Mouse (Mus musculus): ENCODE measurements around the gene Carmil3. TPM values are rescaled to one million over a fixed set of nuclear protein-coding genes. Genes with fewer than 3 reads are reported as not detected.

Gene Carmil3
- 10 to 100 TPM; 46.6 to 46.9 TPM for total RNA-seq (2021)

DNA sequence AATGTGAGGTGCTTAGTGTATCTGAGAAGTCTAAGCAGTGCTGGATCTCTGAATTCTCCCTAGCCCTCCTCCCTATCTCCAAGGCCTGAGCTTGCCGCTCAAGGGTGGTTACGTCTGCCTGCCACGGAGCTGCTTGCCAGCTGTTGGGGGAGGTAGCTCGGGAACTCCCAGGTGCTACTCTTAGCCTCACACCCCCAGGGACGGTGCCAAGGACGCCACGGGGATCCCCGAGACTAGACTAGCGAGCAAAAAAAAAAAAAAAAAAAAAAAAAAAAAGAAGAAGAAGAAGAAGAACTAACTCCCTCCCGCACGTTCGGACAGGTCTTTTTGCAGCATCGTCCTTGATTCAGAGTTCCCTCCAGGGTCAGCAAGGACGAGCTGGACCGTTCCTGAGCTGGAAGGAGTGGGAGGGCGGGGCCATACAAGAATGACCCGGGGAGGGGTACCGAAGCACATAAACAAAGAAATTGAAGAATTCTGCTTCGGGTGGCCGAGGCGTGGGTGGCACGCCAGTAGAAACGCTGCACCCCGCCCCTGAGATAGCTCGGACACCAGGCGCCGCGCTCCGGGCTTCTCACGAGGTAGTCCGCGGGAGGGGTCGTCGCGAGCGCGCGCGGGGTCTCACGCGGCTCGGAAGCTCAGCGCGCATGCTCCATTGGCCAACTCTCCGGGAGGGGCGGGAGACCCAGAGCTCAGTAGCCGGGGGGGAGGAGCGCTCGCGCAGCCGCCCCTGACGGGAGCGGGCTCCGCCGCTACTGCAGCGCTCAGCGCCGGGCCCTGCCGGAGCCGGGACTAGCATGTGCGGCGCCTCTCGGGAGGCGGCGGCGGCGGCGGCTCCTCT lies at the start of gene Carmil3:
Gene Carmil3 (plus strand): TSS at position 291 of the 841 bp plus-strand sequence.
- DNase-seq (ENCODE audit: low spot score in 2 of 2): peak; percentile 87 to 89
- intact Hi-C loops (cut with DNase I): no loop called here

DNA sequence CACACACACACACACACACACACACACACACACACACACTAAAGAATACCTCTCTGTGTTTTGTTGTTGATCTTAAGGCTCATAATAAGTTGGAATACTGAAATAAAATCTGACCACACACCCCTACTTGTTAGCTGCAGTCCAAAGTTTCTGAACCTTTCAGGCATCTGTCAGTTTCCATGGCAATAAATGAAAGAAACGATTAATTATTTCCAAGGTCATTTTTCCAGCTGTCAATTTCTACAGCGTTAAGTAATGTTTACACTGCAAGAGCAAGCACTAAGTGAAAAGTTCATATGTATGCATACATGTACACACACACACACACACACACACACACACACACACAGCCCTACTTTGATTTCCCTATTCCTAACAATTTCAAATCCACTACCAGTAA lies 32.8 kb upstream of the Carmil3 start:
- intact Hi-C loops (cut with DNase I): loop anchor here (5.0 kb wide), 1 partner anchor 185 kb away; no protein-coding TSS in a partner anchor
- no peak for DNase-seq (ENCODE audit: low spot score in 2 of 2)

DNA sequence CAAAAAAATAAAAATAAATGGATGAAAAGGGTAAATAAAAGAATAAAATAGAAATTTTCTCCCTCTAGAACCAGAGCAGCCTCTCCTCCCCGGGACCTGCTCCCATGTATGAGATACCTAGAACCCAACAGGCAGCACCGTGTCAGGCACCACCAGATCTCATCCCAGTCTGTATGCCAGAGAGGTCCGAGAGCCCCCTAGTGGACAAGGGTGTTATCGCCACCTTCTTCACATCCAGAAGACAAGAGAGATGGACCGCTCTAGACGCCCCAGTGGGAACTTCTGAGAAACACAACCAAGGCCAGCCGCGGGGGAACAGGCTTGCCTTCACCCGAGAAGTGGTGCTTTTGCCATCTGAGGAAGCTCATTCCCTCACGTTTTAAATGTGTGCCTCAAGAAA lies 32.2 kb upstream of the Carmil3 start:
- intact Hi-C loops (cut with DNase I): loop anchor here (5.0 kb wide), 1 partner anchor 186 kb away; no protein-coding TSS in a partner anchor
- DNase-seq (ENCODE audit: low spot score in 2 of 2): peak; percentile 51 to 73

DNA sequence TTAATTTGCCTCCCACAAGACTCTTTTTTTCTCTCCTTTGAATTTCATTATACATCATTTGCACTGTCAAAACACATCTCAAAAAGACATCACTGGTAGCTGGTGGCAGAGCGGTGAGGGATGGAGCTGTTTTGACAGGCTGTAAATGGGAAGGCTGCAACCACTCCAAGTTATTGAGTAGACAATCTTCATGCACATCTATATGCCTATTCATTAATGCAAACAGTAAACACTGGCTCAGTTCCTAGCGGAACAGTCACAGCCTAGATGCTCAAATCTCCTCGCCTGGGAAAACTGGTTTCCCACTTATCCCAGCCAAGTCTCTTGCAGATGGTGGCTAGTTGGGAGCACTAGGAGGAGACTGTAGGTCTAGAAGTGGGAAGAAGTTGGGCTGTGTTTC lies 31.7 kb upstream of the Carmil3 start:
- DNase-seq (ENCODE audit: low spot score in 2 of 2): no peak
- intact Hi-C loops (cut with DNase I): loop anchor here (5.0 kb wide), 1 partner anchor 186 kb away; no protein-coding TSS in a partner anchor

DNA sequence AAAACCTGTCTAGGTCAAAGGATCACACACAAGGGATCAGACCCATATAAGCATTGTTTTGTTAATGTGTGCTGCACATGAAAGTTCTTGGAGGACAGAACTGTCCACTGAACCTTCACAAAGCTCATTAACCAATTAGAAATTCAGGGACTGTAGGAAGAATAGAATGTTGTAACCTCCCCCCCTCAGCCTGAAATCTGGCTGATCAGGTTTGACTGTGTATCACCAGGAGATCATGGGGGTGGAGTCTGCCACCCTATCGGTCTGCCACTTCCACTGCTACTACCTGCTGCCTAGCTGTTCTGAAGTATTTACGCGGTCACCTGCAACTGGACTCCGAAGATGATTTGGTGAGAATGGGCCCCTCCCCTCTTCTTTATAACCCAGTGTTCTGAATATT lies 30.7 kb upstream of the Carmil3 start:
- intact Hi-C loops (cut with DNase I): loop anchor here (5.0 kb wide), 1 partner anchor 187 kb away; no protein-coding TSS in a partner anchor
- no peak for DNase-seq (ENCODE audit: low spot score in 2 of 2)

DNA sequence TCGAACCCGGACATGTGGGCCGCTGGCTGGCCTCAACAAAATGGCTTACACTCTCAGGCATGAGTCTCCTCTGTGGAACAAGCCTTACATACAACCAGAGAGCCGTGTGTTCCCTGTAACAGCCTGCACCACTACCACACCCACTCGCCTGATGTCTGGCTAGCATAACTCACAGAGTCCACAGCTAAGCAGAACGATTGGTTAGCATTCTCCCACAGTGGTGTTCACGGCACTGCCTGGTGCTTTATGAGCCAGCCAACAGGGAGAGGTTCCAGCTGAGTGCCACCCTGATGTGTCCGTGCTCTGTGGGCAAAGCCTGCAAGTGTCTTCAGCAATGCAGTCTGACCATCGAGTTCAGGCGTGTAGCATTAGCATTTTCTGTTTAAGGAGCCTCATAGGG lies 30.2 kb upstream of the Carmil3 start:
- intact Hi-C loops (cut with DNase I): no loop called here
- peak; percentile 37 to 67 for DNase-seq (ENCODE audit: low spot score in 2 of 2)

DNA sequence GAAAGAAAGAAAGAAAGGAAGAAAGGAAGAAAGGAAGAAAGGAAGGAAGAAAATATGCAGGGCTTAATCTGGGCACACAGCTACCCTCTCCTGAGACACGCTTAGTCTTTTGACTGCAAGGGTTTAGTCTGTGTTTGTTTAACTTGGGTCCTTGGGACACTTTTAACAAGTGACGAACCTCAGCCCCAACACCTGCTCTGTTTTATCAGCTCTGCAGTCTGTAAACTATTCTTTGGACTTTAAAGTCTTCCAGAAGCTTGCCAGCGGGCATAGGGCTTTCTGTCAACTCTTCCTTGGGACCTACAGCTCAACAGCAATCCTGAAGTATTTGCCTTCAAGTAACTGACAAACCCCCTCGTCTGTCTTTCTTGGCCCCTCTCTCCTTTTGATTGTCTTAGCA lies 28.7 kb upstream of the Carmil3 start:
- DNase-seq (ENCODE audit: low spot score in 2 of 2): no peak
- intact Hi-C loops (cut with DNase I): no loop called here

DNA sequence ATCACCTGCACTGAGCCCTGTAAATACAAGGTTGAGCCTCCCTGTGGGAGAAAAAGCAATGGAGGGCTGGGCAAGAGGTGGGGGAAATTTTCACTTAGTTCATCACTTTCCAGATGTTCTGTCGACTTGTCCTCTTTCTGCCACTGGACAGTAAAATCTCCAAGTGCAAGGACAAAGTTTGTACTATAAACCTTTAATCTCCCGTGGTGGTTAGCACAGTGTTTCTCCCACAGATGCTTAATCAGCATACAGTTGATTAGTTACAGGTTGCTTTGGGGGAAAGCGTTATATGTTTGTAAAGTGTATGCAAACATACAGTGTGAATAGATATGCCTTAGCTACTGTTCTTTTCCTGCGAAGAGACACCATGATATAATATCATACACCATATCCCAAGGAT lies 24.0 kb upstream of the Carmil3 start:
- no peak for DNase-seq (ENCODE audit: low spot score in 2 of 2)
- intact Hi-C loops (cut with DNase I): no loop called here

DNA sequence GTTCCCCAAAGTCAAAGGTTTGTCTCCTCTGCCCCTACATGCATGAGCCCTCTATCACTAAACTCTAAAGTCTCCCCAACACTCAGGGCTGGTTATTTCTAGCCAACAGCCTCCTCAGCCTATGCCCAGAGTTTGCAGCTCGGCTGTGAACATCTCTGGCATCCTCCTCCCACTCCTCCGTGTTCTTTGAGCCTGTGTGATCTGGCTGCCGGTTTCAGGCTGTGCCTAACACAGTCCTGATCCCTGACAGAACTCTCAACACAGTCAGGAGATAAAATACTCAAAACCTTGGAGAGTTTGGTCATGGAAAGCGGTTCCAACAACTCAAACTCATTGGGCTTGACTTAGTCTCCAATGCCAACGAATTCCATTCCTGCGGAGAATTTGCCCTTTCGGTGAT lies 23.3 kb upstream of the Carmil3 start:
- intact Hi-C loops (cut with DNase I): no loop called here
- DNase-seq (ENCODE audit: low spot score in 2 of 2): peak in 1 of 2 experiments; percentile 39

DNA sequence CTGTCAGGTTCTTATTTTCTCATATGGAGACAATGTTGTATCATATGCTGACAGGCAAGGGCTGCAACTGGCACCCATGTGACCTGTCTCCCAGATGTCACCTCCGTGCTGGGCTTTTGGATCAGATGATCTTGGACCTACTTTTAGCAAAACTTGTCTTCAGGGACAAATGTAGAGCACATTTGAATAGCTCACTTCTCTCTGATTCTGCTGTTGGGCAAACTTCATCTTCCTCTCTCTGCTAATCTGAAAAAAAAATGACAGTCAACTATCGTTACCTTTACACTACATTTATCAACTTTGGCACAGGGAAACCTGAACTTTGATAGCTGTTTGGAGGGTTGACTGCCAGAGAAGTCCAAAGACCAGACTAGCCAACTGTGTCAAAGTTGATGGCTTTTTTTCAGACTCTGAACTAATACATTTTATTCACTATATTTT lies 22.1 kb upstream of the Carmil3 start:
- no peak for DNase-seq (ENCODE audit: low spot score in 2 of 2)
- intact Hi-C loops (cut with DNase I): no loop called here

DNA sequence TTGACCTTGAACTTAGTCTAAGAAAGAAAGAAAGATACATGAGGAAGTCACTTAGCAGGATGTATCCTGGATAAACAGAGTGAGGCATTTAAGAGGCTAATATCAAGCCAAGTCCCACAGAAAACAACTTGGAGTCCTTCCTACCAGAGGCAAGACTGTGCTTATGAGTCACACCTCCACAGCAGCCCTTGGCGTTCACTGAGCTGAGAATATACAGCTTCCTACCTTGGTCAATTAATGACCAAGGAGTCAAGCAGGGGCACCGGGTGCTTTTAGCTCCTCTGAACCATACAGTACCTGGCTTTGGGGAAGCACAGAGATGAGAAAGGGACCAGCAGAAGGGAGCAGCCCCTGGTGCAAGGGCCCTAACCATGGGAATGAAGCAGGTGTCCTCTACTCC lies 21.4 kb upstream of the Carmil3 start:
- DNase-seq (ENCODE audit: low spot score in 2 of 2): no peak
- intact Hi-C loops (cut with DNase I): no loop called here

DNA sequence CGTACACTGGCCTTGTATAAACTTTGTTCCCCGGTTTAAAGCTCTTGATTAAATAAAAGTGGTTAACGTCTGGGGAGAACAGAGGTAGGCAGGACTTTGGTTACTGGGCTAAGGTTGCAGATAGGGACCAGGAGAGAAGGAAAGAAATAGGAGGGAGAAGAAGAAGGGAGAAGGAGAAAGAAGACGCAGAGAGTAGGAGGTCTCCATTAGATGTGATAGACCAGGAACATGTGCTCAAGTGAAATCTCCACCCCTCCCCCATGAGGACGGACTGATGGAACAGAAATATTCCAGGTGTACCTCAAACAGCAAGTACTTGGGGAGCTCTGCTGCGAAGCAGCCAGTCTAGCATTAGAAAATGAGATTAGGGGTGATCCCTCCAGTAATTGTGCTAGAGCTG lies 20.6 kb upstream of the Carmil3 start:
- intact Hi-C loops (cut with DNase I): no loop called here
- no peak for DNase-seq (ENCODE audit: low spot score in 2 of 2)

DNA sequence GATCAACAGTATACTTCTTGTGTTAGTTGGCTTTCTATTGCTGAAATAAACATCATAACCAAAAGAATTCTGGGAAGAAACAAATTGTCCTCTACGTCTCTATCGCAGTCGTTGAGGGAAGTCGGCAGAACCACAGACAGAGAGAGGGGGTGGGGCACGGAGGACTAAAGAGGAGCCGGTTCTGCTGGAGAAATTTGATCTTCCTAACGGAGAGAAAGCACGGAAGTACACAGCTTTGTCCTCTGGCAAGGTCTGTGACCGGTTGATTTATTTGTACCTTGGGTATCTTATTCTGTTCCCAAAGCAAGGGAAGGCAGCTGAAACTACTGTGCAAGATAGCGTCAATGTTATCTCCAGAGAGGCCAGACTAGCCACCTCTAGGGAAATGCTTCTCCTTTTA lies 19.6 kb upstream of the Carmil3 start:
- intact Hi-C loops (cut with DNase I): no loop called here

DNA sequence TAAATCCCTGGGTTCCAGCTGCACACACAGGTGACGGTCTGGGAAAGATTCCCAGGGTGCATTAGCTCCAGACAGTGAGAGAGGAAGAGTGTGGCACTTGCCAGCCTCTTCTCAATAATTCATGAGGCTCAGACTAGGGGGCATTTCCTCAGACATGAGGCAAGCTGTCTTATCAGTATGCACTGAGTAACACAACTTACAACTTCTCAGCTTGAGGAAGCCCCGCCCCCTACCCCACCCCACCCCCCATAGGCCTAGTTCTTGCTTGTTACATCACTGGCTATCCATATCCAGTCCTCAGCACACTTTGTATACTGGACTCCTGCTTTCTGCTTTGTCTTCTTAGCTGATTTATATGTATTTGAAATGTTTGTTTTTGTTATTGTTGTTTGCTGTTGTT lies 14.8 kb upstream of the Carmil3 start:
- intact Hi-C loops (cut with DNase I): loop anchor here (5.0 kb wide), 1 partner anchor 328 kb away; no protein-coding TSS in a partner anchor
- DNase-seq (ENCODE audit: low spot score in 2 of 2): no peak

More for the DNA sequence above, 19.6 kb upstream of the Carmil3 start:
- DNase-seq (ENCODE audit: low spot score in 2 of 2): no peak

DNA sequence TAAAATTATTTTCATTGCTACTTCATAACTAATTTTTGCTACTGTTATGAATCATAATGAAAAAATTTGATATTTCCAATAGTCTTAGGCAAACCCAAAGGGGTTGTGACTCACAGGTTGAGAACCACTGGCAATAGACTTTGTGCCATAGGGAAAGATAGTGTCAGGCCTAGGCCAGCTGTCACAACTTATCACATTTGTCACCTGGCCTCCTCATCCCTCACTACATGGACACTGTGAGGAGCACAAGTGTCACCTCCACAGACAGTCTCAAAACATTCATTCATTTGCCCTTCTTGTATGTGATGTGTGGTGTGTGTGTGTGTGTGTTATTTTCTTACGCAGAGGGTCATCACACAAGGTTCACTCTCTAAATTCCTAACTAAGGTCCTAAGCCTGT lies 13.0 kb upstream of the Carmil3 start:
- intact Hi-C loops (cut with DNase I): loop anchor here (5.0 kb wide), 1 partner anchor 330 kb away; no protein-coding TSS in a partner anchor

DNA sequence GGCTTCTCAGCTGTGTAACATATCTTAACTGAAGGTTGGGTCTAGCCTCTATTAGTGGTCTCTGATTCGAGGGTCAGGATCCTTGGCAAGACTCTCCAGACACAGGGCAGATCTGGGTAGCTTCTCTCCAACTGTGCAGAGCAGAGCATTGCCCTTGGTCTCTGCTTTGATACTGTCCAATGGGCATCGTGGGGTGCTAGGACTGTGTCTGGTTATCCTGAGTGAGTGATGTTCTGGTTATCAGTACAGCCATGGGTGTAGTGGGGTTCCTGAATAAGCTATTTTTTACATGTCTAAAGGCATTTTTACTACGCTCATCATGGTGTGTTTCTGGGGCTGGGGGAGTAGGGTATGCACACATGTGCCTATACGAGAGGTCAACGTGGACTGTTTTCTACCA lies 12.6 kb upstream of the Carmil3 start:
- DNase-seq (ENCODE audit: low spot score in 2 of 2): no peak
- intact Hi-C loops (cut with DNase I): loop anchor here (5.0 kb wide), 1 partner anchor 331 kb away; no protein-coding TSS in a partner anchor

More for the DNA sequence above, 13.0 kb upstream of the Carmil3 start:
- no peak for DNase-seq (ENCODE audit: low spot score in 2 of 2)

DNA sequence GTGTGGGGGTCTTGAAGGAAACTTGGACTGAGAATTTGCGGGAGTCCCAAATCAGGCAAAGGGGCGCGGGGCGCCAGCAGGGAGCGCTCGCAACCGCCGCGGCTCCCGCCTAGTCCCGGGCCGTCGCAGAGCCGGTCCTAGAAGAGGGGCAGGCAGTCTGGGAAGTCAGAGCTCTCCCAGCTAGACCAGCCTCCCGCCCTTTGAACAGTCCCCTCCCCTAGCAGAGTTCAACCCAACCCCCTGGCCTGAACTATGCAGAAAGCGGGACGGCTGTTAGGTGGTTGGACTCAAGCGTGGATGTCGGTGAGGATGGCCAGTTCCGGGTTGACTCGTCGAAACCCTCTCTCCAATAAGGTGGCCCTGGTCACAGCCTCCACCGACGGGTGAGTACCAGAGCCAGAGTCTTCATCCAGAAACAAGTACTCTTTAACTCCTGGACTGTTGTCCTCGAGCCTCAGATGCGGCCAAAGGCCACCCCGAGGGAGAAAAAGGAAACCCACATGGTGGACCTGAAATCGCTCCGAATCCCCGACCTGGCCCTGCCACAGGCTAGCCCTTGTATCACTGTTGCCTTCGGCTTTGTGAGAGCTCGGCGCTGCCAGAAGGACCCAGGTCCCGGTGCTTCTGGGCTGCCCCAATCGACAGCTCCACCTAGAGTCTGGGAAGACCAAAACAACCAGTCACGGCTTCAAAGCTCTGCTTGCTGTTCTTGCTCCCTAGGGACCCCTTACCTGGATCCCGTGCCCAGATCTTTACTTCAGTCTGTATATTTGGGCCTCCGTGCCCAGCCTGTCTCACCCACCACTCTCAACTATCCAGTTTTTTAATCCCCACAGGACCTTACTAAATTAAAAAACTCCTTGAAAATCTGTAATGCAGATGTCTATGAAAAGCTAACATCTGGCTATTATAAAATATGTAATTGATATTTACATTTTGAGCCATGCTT lies 11.5 kb upstream of the Carmil3 start, which contains the start of gene Dhrs4:
Gene Dhrs4 (plus strand): TSS at position 108 of the 949 bp plus-strand sequence.
- intact Hi-C loops (cut with DNase I): loop anchor here (5.0 kb wide), 1 partner anchor 332 kb away; no protein-coding TSS in a partner anchor
- peak; percentile 76 to 83 for DNase-seq (ENCODE audit: low spot score in 2 of 2)

DNA sequence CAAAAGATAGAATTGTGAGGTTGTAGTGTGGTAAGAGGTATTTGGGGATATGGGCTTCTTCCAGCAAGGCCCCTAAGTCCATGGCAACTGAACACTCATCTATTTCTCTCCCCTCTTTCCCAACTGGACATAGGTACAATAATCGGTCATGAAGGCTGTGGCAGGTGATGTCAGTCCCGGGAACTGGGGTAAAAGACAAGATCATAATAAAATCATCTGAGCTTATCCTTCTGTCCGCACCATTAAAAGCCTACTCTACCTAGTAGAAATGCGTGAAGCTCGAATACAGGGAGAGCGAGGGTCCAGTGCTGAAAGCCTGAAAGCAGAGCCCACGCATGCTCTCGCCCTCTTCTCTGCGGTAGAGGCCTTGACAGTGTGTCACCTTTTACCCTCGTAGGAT lies 10.8 kb upstream of the Carmil3 start:
- DNase-seq (ENCODE audit: low spot score in 2 of 2): no peak
- intact Hi-C loops (cut with DNase I): loop anchor here (5.0 kb wide), 1 partner anchor 332 kb away; no protein-coding TSS in a partner anchor

DNA sequence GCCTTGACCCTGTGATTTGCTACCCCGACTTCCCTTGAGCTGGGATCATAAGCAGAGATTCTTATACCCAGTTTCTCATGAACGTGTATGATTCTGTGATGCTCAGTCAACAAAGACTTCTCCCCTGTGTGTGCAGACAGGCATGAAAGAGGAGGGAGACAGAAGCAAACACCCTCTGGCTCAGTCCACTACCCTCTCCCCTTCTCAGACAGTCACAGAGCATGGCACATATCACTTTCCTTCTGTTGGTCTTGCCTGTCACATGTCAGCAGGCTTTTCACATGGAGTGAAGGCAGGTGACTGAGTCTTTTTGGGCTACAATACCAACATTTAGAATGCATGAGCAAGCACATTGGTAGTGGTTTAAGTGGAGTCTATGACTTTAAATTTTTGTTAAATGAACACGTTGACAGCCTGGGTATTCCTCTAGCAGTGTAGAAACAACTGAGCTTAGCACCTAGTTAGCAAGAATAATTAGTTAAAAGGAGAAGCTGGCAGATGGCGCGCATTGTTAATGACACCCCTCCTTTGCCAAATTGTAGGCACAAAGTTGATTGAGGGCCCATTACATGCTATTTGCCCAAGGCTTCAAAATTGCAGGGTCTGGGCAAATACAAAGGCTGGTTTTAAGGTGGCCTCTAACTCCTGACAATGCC lies 5.9 kb upstream of the Carmil3 start:
- intact Hi-C loops (cut with DNase I): no loop called here
- DNase-seq (ENCODE audit: low spot score in 2 of 2): no peak
